Mouse (Mus musculus) induced T-regulatory cell, adult 2 months (primary cell): Measurements from ENCODE around the gene Pde10a.

Source experiments
- DNase-seq: peaks from one replicate; pipeline ENCODE4 v3.0.0-alpha.2; 2012; ENCODE audit warnings: low read depth

The Pde10a gene

GRCm38 (mm10) chr17:9035561-9036348, 510.6 kb downstream of the Pde10a start:
- no peak for DNase-seq
